Mouse (Mus musculus): ENCODE data around the gene Tmem40.

Gene Tmem40

GRCm38 (mm10) chr6:115770059-115770670, 8.0 kb upstream of the Tmem40 start:
- DNase-seq (ENCODE audit: low read depth): no peak

GRCm38 (mm10) chr6:115768207-115768606, 6.0 kb upstream of the Tmem40 start:
- DNase-seq (ENCODE audit: low read depth): no peak

- no peak for DNase-seq (ENCODE audit: low read depth)
These were observed 5.1 kb upstream of the Tmem40 start for GRCm38 (mm10) chr6:115767357-115767756.

GRCm38 (mm10) chr6:115764179-115764578, 2.0 kb upstream of the Tmem40 start:
- no peak for DNase-seq (ENCODE audit: low read depth)

GRCm38 (mm10) chr6:115760982-115761381, 1.2 kb downstream of the Tmem40 start:
- no peak for DNase-seq (ENCODE audit: low read depth)

GRCm38 (mm10) chr6:115760137-115760536, 2.1 kb downstream of the Tmem40 start:
- no peak for DNase-seq (ENCODE audit: low read depth)

- DNase-seq (ENCODE audit: low read depth): peak; percentile 31
These were observed 2.7 kb downstream of the Tmem40 start for GRCm38 (mm10) chr6:115759461-115759860.

GRCm38 (mm10) chr6:115758981-115759435, 3.2 kb downstream of the Tmem40 start:
- DNase-seq (ENCODE audit: low read depth): no peak

- no peak for DNase-seq (ENCODE audit: low read depth)
These were observed 6.7 kb downstream of the Tmem40 start for GRCm38 (mm10) chr6:115755536-115755935.

GRCm38 (mm10) chr6:115746326-115746725, 15.9 kb downstream of the Tmem40 start:
- no peak for DNase-seq (ENCODE audit: low read depth)

GRCm38 (mm10) chr6:115743569-115743968, 18.6 kb downstream of the Tmem40 start:
- no peak for DNase-seq (ENCODE audit: low read depth)

- no peak for DNase-seq (ENCODE audit: low read depth)
These were observed 23.2 kb downstream of the Tmem40 start for GRCm38 (mm10) chr6:115739056-115739455.

- peak; percentile 70 for DNase-seq (ENCODE audit: low read depth)
These were observed 27.3 kb downstream of the Tmem40 start for GRCm38 (mm10) chr6:115734909-115735308.

- DNase-seq (ENCODE audit: low read depth): no peak
These were observed 29.8 kb downstream of the Tmem40 start for GRCm38 (mm10) chr6:115732341-115732928.

- DNase-seq (ENCODE audit: low read depth): no peak
These were observed 31.5 kb downstream of the Tmem40 start for GRCm38 (mm10) chr6:115730560-115731342.

- DNase-seq (ENCODE audit: low read depth): no peak
These were observed 34.6 kb downstream of the Tmem40 start for GRCm38 (mm10) chr6:115727570-115727969.

- peak; percentile 81 for DNase-seq (ENCODE audit: low read depth)
These were observed 35.1 kb downstream of the Tmem40 start for GRCm38 (mm10) chr6:115727108-115727507.

GRCm38 (mm10) chr6:115722246-115722645, 40.0 kb downstream of the Tmem40 start:
- no peak for DNase-seq (ENCODE audit: low read depth)

GRCm38 (mm10) chr6:115717715-115718558, 44.3 kb downstream of the Tmem40 start:
- DNase-seq (ENCODE audit: low read depth): peak; percentile 87

- DNase-seq (ENCODE audit: low read depth): peak; percentile 75
These were observed 45.0 kb downstream of the Tmem40 start for GRCm38 (mm10) chr6:115717101-115717652.

GRCm38 (mm10) chr6:115711261-115711660, 50.9 kb downstream of the Tmem40 start:
- DNase-seq (ENCODE audit: low read depth): no peak

GRCm38 (mm10) chr6:115702901-115703300, 59.3 kb downstream of the Tmem40 start:
- no peak for DNase-seq (ENCODE audit: low read depth)

Data from induced T-regulatory cell, adult 2 months (primary cell).